Mouse (Mus musculus) midbrain, embryonic 12.5 days (tissue): ENCODE measurements at regions not wholly inside any gene's neighbourhood (a gene's known extent, or its start where the extent isn't known, plus 50 kb on each side); places are given as distances from the start of the nearest gene placed in this dataset.

Experiments
- ATAC-seq: fragments of 200-750 bp; cut with Nextera tagmentation; 2 replicates; pipeline ENCODE4 v1.8.0; 2017; ENCODE audit warnings: low read depth, moderate TSS enrichment, moderate library complexity; ENCODE audit not compliant: low FRiP score
- H3K27ac ChIP-seq: fragments of 300-500 bp; sonication (generic); replicated peaks from 2 replicates; pipeline ENCODE4 v1.5.1; 2016; ENCODE audit warnings: mild to moderate bottlenecking
- H3K27me3 ChIP-seq: fragments of 300-500 bp; sonication (generic); 2 replicates; pipeline ENCODE4 v1.6.1; 2016; ENCODE audit warnings: mild to moderate bottlenecking
- H3K36me3 ChIP-seq: fragments of 300-500 bp; sonication (generic); 2 replicates; pipeline ENCODE4 v1.6.1; 2016
- H3K4me1 ChIP-seq: fragments of 300-500 bp; sonication (generic); 2 replicates; pipeline ENCODE4 v1.6.1; 2016
- H3K4me2 ChIP-seq: fragments of 300-500 bp; sonication (generic); replicated peaks from 2 replicates; pipeline ENCODE4 v1.6.1; 2016; ENCODE audit warnings: mild to moderate bottlenecking, moderate library complexity
- H3K4me3 ChIP-seq: fragments of 300-500 bp; sonication (generic); 2 replicates; pipeline ENCODE4 v1.5.1; 2016; ENCODE audit warnings: mild to moderate bottlenecking
- H3K9ac ChIP-seq: fragments of 300-500 bp; sonication (generic); replicated peaks from 2 replicates; pipeline ENCODE4 v1.6.1; 2016; ENCODE audit warnings: mild to moderate bottlenecking, moderate library complexity
- H3K9me3 ChIP-seq: fragments of 300-500 bp; sonication (generic); 2 replicates; pipeline ENCODE4 v1.6.1; 2016; ENCODE audit warnings: mild to moderate bottlenecking
- WGBS: fragments of 180-500 bp; shearing (Covaris S2); methylation state at CpG from one replicate; pipeline ENCODE4 v1.1.7; 2016; 5-methylcytosine and 5-hydroxymethylcytosine counted together

DNA sequence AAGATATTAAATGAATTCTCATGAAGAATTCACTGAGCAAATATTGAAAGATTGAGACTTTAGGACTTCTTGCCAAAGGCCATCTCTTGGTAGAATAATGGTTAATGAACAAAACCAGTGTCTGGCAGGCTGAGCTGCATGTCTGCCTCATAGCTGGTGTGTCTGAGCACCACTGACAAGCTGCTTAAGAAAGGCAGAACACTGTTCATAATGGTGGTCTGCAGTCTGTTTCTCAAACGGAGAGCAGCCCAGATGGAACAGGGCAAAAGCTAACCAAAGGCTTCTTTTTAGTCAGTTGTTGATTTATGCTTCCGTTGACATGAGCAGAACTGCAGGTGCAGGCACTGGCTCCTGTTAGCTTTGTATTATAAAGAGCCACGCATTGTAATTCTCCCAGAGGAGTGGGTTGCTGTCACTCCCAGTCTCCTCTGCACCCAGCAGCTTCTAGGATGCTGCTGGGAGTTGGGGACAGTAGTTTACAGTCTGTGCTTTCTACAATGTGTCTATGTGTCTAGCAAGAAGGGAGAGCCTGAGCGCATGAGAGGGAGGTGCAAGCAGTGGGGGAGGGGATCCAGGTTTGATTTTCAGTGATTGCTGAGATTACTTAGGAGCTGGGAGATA, 1084.2 kb upstream of the Luzp2 start:
- no peak overlapping the region for H3K4me2 ChIP-seq

More for the DNA sequence above, 1084.2 kb upstream of the Luzp2 start:
- Histone ChIP-seq H3K27me3 (no peaks in the 10 kb centered on the region), H3K9me3 (no peaks in the 10 kb centered on the region), H3K4me1 (no peaks in the 10 kb centered on the region), H3K27ac (peak overlapping the region; percentile 36; the same call in 1 of the 2 replicates), H3K9ac (no peak overlapping the region), H3K36me3 (no peaks in the 10 kb centered on the region), H3K4me3 (no peak overlapping the region)
- no peak for ATAC-seq
- 36% methylated on average over 4 of the region's 4 CpGs for WGBS
